Mouse (Mus musculus): ENCODE data around the gene D330045A20Rik.
"Not testable (repeated sequence)": the region's sequence is repeated elsewhere in the genome, so short reads cannot be mapped to it uniquely, and the experiment has no call there.

Gene D330045A20Rik

DNA sequence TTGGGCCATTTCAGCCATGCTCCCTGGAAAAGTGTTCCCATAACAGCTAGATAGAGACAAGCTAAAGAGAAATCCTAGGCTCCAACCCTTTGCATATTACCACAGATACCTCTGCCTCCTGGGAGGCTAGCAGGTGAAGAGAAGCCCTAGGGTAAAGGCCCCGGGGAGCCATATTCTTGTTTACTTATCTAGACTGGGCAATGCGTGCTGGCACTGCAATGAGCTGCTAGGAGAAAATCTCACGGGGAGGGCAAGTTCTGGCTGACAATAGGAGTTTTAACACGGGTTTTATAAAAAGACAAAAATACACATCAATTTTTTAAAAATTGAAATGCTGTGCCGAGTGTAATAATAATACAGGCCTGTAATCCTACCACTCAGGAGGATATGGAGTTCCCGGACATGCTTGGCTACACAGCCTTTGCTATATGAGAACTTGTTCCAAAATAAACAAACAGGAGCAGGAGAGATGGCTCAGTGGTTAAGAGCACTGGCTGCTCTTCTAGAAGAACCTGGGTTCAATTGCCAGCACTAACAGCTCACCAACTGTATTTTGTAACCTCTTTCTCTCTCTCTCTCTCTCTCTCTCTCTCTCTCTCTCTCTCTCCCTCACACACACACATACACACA, 98.6 kb downstream of the D330045A20Rik start:
- no peak for DNase-seq (ENCODE audit: low spot score)

- DNase-seq (ENCODE audit: low spot score): no peak
These were observed 103.4 kb downstream of the D330045A20Rik start for GRCm38 (mm10) chrX:139583616-139584015.

GRCm38 (mm10) chrX:139586676-139587075, 106.5 kb downstream of the D330045A20Rik start:
- not testable (repeated sequence) for DNase-seq (ENCODE audit: low spot score)

DNA sequence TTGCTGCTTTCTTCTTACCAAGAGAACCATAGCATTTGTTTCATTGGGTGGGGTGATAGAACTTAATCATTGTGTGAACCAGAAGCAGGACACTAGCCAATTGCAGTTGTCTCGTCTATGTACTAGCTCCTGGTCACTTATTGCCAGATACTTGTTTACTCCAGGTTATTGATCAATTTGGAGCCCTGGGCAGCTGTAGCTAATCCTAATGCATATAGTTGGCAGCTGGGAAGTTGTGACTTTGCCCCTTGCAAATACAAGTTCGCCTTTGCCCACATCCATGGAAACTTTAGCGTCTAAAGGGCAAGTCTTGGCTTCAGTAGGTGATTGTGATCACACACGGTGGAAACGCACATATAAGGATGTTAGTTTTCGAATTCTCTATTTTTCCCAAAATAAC, 116.2 kb downstream of the D330045A20Rik start:
- DNase-seq (ENCODE audit: low spot score): no peak

Measured in embryo, embryonic 10.5 days (tissue).